Mouse (Mus musculus) ES-Bruce4 (cell line): ENCODE results near the gene Immp2l.

ENCODE experiments used
- CTCF ChIP-seq: IDR thresholded peaks from one replicate; pipeline ENCODE4 v1.8.1; 2011; ENCODE audit warnings: low read depth, low read length
- EP300 ChIP-seq: IDR thresholded peaks from 2 replicates; pipeline ENCODE4 v1.6.1; 2011; ENCODE audit warnings: low read depth, low read length; ENCODE audit not compliant: insufficient read depth
- POLR2A ChIP-seq: IDR thresholded peaks from one replicate; pipeline ENCODE4 v1.8.1; 2011; ENCODE audit warnings: low read length; ENCODE audit not compliant: insufficient read depth

DNA sequence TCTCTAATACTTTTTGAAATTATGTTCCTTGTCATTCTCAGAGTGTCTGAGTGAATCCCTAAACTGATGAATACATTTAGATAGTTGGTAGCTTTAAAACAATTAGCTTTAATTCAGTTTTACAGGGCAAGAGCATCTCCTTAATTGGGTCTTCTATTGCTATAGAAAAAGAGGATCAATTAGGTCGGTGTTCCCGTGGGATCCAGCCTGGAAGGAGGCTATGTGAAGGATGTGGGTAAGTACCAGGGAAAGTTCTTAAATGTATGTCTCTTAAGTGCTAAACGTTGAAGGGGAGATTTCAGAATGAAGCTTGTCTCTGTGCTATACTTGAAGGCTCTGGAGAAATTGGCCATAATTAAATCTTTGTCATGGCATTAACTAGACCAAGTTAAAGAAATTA lies 283.1 kb downstream of the Immp2l start:
- no peak for TF ChIP-seq CTCF
- no peak for TF ChIP-seq POLR2A
- no peak for TF ChIP-seq EP300
